Mouse (Mus musculus) CH12F3 (cell line): ENCODE results near the gene Mmp9.

Experiments used
- in situ Hi-C: fragments of 300-500 bp; cut with MboI; formaldehyde crosslinking; loops from 2 replicates; pipeline ENCODE4 v1.14.3; 2020; ENCODE audit warnings: low sequenced_read_pairs

The Mmp9 gene

DNA sequence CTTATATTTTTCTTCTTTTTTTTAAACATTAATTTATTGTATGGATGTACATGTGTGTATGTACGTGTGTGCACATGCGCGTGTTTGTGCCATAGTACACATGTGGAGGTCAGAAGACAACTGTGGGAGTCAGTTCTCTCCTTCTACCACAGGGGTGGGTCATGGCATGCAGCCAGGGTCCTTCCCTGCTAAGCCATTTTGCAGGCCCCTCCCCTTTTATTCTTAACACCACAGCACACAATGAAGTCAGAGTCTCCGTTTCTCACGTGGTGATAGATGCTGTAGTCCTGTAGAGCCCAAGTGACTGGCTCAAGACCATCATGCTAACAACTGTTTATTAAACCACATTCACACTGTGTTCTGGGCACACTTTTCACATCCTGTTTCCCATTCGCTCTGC, 45.4 kb downstream of the Mmp9 start:
- in situ Hi-C loops, result no loop called here

GRCm38 (mm10) chr2:164986371-164987027, 45.9 kb downstream of the Mmp9 start:
- in situ Hi-C loops, result no loop called here

GRCm38 (mm10) chr2:164988777-164989176, 48.2 kb downstream of the Mmp9 start:
- in situ Hi-C loops, result no loop called here

- in situ Hi-C loops, result no loop called here
These were observed 50.5 kb downstream of the Mmp9 start for GRCm38 (mm10) chr2:164991111-164991510.

GRCm38 (mm10) chr2:164991808-164992207, 51.2 kb downstream of the Mmp9 start:
- in situ Hi-C loops, result no loop called here

- in situ Hi-C loops, result no loop called here
These were observed 53.6 kb downstream of the Mmp9 start for GRCm38 (mm10) chr2:164994156-164994555.

DNA sequence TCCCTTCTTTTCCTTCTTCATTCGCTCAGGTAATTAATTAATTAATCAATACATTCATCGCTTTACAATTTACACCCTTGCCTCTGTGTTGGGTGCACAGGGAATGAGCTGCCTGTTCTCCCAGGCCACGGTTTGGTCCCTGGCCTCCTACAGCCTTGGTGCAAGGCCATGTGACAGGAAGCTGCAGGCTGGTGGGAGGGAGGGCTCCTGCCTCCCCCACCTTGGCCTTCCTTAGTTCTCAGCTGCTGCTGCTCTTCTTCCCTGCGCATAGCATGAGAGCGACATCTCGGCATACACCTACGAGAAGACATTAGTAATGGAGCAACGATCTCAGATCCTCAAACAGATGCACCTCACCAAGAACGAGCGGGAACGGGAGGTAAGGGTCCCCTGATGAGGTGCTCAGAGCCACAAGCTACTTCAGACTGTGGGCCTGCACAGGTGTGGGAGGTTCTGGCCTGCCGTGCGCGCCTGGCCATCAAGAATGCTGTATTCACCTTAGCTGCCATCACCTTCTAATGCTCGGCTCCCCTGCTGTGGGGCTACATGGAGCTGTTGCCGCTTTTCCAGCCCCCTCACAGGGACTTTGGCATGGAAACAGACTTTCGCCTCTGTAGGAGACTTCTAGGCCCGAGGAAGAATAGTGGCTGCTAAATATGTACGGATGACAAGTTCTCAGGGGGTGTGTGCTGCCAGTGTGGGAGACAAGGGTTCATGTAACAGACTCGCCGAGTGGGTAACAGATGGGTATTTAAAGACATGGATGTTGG, 54.3 kb downstream of the Mmp9 start:
- in situ Hi-C loops, result no loop called here

GRCm38 (mm10) chr2:164995976-164996375, 55.4 kb downstream of the Mmp9 start:
- in situ Hi-C loops, result no loop called here

- in situ Hi-C loops, result no loop called here
These were observed 56.5 kb downstream of the Mmp9 start for GRCm38 (mm10) chr2:164996848-164997720.

DNA sequence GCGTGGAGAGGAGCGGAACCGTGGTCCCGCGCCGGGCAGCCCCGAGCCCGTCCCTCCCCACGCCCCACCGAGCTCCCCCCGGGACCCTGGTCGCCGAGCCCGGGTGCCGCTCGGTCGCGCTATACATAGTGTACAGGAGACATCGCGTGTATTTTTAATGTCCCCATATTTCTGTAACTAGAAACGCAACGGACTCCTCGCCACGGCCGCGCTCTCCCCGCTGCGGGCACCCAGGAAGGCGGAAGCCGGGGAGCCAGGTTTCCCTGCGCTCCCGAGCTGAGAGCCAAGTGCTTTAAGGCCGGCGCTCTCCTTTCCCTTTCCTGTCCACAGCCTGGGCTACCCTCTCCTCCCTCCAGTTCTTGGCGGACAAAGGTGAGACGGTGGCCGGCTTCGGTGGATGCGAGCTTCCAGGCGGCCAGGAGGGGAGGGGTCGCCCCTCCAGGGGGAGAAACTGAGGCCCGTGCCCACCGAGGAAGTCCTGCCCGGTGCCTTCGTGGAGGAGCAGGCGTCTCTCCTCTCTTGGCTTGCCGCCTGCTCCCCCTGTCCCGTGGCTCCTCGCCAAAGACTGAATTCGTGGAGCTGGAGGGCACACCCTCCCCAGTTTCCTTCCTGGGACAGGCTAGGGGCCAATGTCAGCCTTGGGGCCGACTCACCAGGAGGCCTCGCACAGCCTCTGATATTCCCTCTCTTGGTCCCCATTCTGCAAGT, 57.3 kb downstream of the Mmp9 start:
- in situ Hi-C loops, result no loop called here

- in situ Hi-C loops, result no loop called here
These were observed 61.4 kb downstream of the Mmp9 start for GRCm38 (mm10) chr2:165001958-165002357.

GRCm38 (mm10) chr2:165003108-165003507, 62.5 kb downstream of the Mmp9 start:
- in situ Hi-C loops, result no loop called here

GRCm38 (mm10) chr2:165004237-165004636, 63.7 kb downstream of the Mmp9 start:
- in situ Hi-C loops, result no loop called here
